Mouse (Mus musculus) lung, embryonic 14.5 days (tissue): ENCODE measurements around the gene Ptrh1. TPM values are rescaled to one million over a fixed set of nuclear protein-coding genes. Genes with fewer than 3 reads are reported as not detected.
A peak's percentile ranks its signal among the peaks of the same experiment; 100 is the strongest.

Experiments used
- ATAC-seq: fragments of 200-750 bp; cut with Nextera tagmentation; 2 replicates; pipeline ENCODE4 v1.8.0; 2017; ENCODE audit warnings: mild to moderate bottlenecking, moderate TSS enrichment, moderate library complexity; ENCODE audit not compliant: insufficient read depth
- DNase-seq: peaks from one replicate; pipeline ENCODE4 v3.0.0-alpha.2; 2015
- H3K27ac ChIP-seq: fragments of 300-500 bp; sonication (generic); 2 replicates; pipeline ENCODE4 v1.5.1; 2014; ENCODE audit warnings: low read depth, mild to moderate bottlenecking, moderate library complexity
- H3K27me3 ChIP-seq: fragments of 300-500 bp; sonication (generic); 2 replicates; pipeline ENCODE4 v1.6.1; 2014; ENCODE audit warnings: low read length, control low read depth; ENCODE audit not compliant: insufficient read depth
- H3K36me3 ChIP-seq: fragments of 300-500 bp; sonication (generic); 2 replicates; pipeline ENCODE4 v1.6.1; 2014; ENCODE audit warnings: control low read depth; ENCODE audit not compliant: insufficient read depth
- H3K4me1 ChIP-seq: fragments of 300-500 bp; sonication (generic); 2 replicates; pipeline ENCODE4 v1.6.1; 2014; ENCODE audit warnings: antibody characterized with exemption, control low read depth; ENCODE audit not compliant: insufficient read depth
- H3K4me2 ChIP-seq: fragments of 300-500 bp; sonication (generic); 2 replicates; pipeline ENCODE4 v1.6.1; 2014; ENCODE audit warnings: mild to moderate bottlenecking
- H3K4me3 ChIP-seq: fragments of 300-500 bp; sonication (generic); 2 replicates; pipeline ENCODE4 v1.5.1; 2014; ENCODE audit warnings: low read depth, low read length
- H3K9ac ChIP-seq: fragments of 300-500 bp; sonication (generic); 2 replicates; pipeline ENCODE4 v1.6.1; 2014
- H3K9me3 ChIP-seq: fragments of 300-500 bp; sonication (generic); 2 replicates; pipeline ENCODE4 v1.6.1; 2016; ENCODE audit warnings: low read depth, low read length, control low read depth
- CTCF ChIP-seq: IDR thresholded peaks from 2 replicates; pipeline ENCODE4 v1.5.1; 2016; ENCODE audit warnings: antibody characterized with exemption, low read depth
- WGBS: fragments of 180-500 bp; shearing (Covaris S2); extraction: QIAGEN DNeasy Blood & Tissue Kit; methylation state at CpG from one replicate; pipeline ENCODE4 v1.1.7; 2014; 5-methylcytosine and 5-hydroxymethylcytosine counted together
- polyA plus RNA-seq: library from polyadenylated mRNA; unstranded; fragments of >200 nt; fragmentation: Nextera tagmentation; extraction: Ambion mirVana; gene quantifications from 2 replicates; pipeline ENCODE4 v1.2.1, GENCODE M21; 2014

Ptrh1 gene
- polyA plus RNA-seq, 1 experiment from 2014 or later = 4.4 TPM

- H3K4me3 ChIP-seq = no peak overlapping the region
- no peak overlapping the region for H3K4me2 ChIP-seq
- no peaks in the 10 kb centered on the region for H3K27me3 ChIP-seq
- DNase-seq (no peak), ATAC-seq (no peak)
- WGBS = 68% methylated on average over 12 of the region's 12 CpGs
- peaks cover 10% of the 10 kb centered on the region; the same call in 1 of the 2 replicates for H3K36me3 ChIP-seq
- no peaks in the 10 kb centered on the region for H3K9me3 ChIP-seq
- no peak for TF ChIP-seq CTCF
- no peaks in the 10 kb centered on the region for H3K4me1 ChIP-seq
- H3K27ac ChIP-seq = no peak overlapping the region
- no peak overlapping the region for H3K9ac ChIP-seq
Observed at GRCm38 (mm10) chr2:32767241-32767640, 8.3 kb upstream of the Ptrh1 start.

GRCm38 (mm10) chr2:32768661-32769285 lies 6.8 kb upstream of the Ptrh1 start:
- Histone ChIP-seq H3K27me3 (no peaks in the 10 kb centered on the region), H3K9ac (no peak overlapping the region), H3K4me3 (no peak overlapping the region), H3K27ac (no peak overlapping the region), H3K9me3 (no peaks in the 10 kb centered on the region), H3K4me1 (no peaks in the 10 kb centered on the region), H3K4me2 (no peak overlapping the region), H3K36me3 (no peaks in the 10 kb centered on the region)
- WGBS = 46% methylated on average over 19 of the region's 19 CpGs
- peak; percentile 63 for DNase-seq
- no peak for TF ChIP-seq CTCF
- no peak for ATAC-seq

- no peak overlapping the region for H3K27ac ChIP-seq
- H3K36me3 ChIP-seq = no peaks in the 10 kb centered on the region
- ATAC-seq = no peak
- no peaks in the 10 kb centered on the region for H3K9me3 ChIP-seq
- no peak overlapping the region for H3K4me2 ChIP-seq
- H3K27me3 ChIP-seq = no peaks in the 10 kb centered on the region
- no peak for TF ChIP-seq CTCF
- H3K9ac ChIP-seq = no peak overlapping the region
- DNase-seq = no peak
- 76% methylated on average over 5 of the region's 5 CpGs for whole genome bisulfite sequencing
- no peaks in the 10 kb centered on the region for H3K4me1 ChIP-seq
- no peak overlapping the region for H3K4me3 ChIP-seq
Observed at GRCm38 (mm10) chr2:32769327-32770085, 6.1 kb upstream of the Ptrh1 start.

GRCm38 (mm10) chr2:32771886-32772285 lies 3.7 kb upstream of the Ptrh1 start:
- TF ChIP-seq CTCF = no peak
- no peaks in the 10 kb centered on the region for H3K27me3 ChIP-seq
- no peaks in the 10 kb centered on the region for H3K36me3 ChIP-seq
- H3K9me3 ChIP-seq = no peaks in the 10 kb centered on the region
- H3K4me1 ChIP-seq = peaks cover 7% of the 10 kb centered on the region; the same call in 1 of the 2 replicates
- no peak overlapping the region for H3K9ac ChIP-seq
- no peak for DNase-seq
- H3K4me2 ChIP-seq = no peak overlapping the region
- WGBS = 24% methylated on average over 12 of the region's 12 CpGs
- no peak overlapping the region for H3K27ac ChIP-seq
- no peak overlapping the region for H3K4me3 ChIP-seq
- ATAC-seq = no peak

GRCm38 (mm10) chr2:32772626-32773279 lies 2.8 kb upstream of the Ptrh1 start:
- no peak overlapping the region for H3K27ac ChIP-seq
- no peak overlapping the region for H3K9ac ChIP-seq
- H3K9me3 ChIP-seq = no peaks in the 10 kb centered on the region
- H3K27me3 ChIP-seq = no peaks in the 10 kb centered on the region
- ATAC-seq (no peak), DNase-seq (no peak)
- H3K36me3 ChIP-seq = no peaks in the 10 kb centered on the region
- WGBS = 69% methylated on average over 8 of the region's 8 CpGs
- peaks cover 7% of the 10 kb centered on the region; the same call in 1 of the 2 replicates for H3K4me1 ChIP-seq
- H3K4me3 ChIP-seq = no peak overlapping the region
- no peak overlapping the region for H3K4me2 ChIP-seq
- TF ChIP-seq CTCF = no peak

- H3K4me2 ChIP-seq = peak overlapping the region; percentile 78
- H3K36me3 ChIP-seq = no peaks in the 10 kb centered on the region
- 21% methylated on average over 22 of the region's 22 CpGs for WGBS
- DNase-seq = no peak
- no peaks in the 10 kb centered on the region for H3K27me3 ChIP-seq
- no peak for ATAC-seq
- no peaks in the 10 kb centered on the region for H3K9me3 ChIP-seq
- peaks cover 7% of the 10 kb centered on the region; the same call in 1 of the 2 replicates for H3K4me1 ChIP-seq
- H3K9ac ChIP-seq = peak overlapping the region; percentile 27
- no peak for TF ChIP-seq CTCF
- H3K27ac ChIP-seq = no peak overlapping the region
- peak overlapping the region; percentile 61 for H3K4me3 ChIP-seq
Observed at GRCm38 (mm10) chr2:32776192-32776591, 606 bp downstream of the Ptrh1 start.

DNA sequence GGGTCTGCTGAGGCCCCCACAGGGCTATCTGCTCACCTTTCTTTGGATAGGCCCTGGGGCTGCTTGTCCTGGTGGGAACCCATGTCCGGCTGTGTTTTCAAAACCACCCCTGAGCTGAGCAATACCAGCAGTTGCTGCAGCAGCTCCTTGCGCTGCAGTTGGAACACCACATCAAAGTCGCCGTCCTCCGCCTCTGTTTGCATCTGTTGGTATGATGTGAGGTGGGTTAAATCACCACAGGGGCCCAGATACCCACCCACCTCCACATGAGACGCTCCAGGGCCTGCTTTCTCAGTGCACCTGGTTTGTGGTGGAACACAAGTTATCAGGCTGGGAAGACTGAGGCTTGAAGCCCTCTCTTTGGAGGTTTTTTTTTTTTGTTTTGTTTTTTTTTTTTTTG lies 2.5 kb downstream of the Ptrh1 start:
- DNase-seq (no peak), ATAC-seq (no peak)
- Histone ChIP-seq H3K36me3 (no peaks in the 10 kb centered on the region), H3K9me3 (no peaks in the 10 kb centered on the region), H3K4me2 (no peak overlapping the region), H3K27me3 (no peaks in the 10 kb centered on the region), H3K4me3 (no peak overlapping the region), H3K9ac (no peak overlapping the region), H3K27ac (no peak overlapping the region), H3K4me1 (peaks cover 7% of the 10 kb centered on the region; the same call in 1 of the 2 replicates)
- 89% methylated on average over 6 of the region's 6 CpGs for WGBS
- no peak for TF ChIP-seq CTCF
